Mouse (Mus musculus): ENCODE measurements around the gene Sox13.
"Not testable (repeated sequence)": the region's sequence is repeated elsewhere in the genome, so short reads cannot be mapped to it uniquely, and the experiment has no call there.

Gene Sox13

GRCm38 (mm10) chr1:133366951-133367605 is 57.1 kb downstream of the Sox13 start:
- DNase-seq = no peak

- DNase-seq = no peak
Observed at GRCm38 (mm10) chr1:133364890-133365289, 59.3 kb downstream of the Sox13 start.

GRCm38 (mm10) chr1:133364022-133364630 is 60.1 kb downstream of the Sox13 start:
- no peak for DNase-seq

- peak; percentile 76 for DNase-seq
Observed at GRCm38 (mm10) chr1:133363276-133364021, 60.7 kb downstream of the Sox13 start, which contains the start of gene Etnk2. Gene Etnk2 (plus strand): TSS chr1:133363572.

GRCm38 (mm10) chr1:133362103-133362502 is 62.1 kb downstream of the Sox13 start:
- no peak for DNase-seq

- DNase-seq = no peak
Observed at GRCm38 (mm10) chr1:133361006-133361405, 63.2 kb downstream of the Sox13 start.

GRCm38 (mm10) chr1:133356330-133356729 is 67.8 kb downstream of the Sox13 start:
- DNase-seq = no peak

GRCm38 (mm10) chr1:133355912-133356311 is 68.3 kb downstream of the Sox13 start:
- no peak for DNase-seq

GRCm38 (mm10) chr1:133355469-133355868 is 68.7 kb downstream of the Sox13 start:
- no peak for DNase-seq

GRCm38 (mm10) chr1:133353371-133353809 is 70.8 kb downstream of the Sox13 start:
- DNase-seq = peak; percentile 86

GRCm38 (mm10) chr1:133351762-133352161 is 72.4 kb downstream of the Sox13 start:
- no peak for DNase-seq

GRCm38 (mm10) chr1:133350210-133350609 is 74.0 kb downstream of the Sox13 start, which contains the start of gene Ren1:
Gene Ren1 (plus strand): TSS chr1:133350510.
- DNase-seq = no peak

- no peak for DNase-seq
Observed at GRCm38 (mm10) chr1:133347693-133348520, 76.3 kb downstream of the Sox13 start.

GRCm38 (mm10) chr1:133347226-133347625 is 77.0 kb downstream of the Sox13 start:
- DNase-seq = no peak

- no peak for DNase-seq
Observed at GRCm38 (mm10) chr1:133346531-133346930, 77.6 kb downstream of the Sox13 start.

GRCm38 (mm10) chr1:133344357-133344756 is 79.8 kb downstream of the Sox13 start:
- DNase-seq = no peak

GRCm38 (mm10) chr1:133340403-133340802 is 83.8 kb downstream of the Sox13 start:
- DNase-seq = not testable (repeated sequence)

GRCm38 (mm10) chr1:133333937-133334336 is 90.2 kb downstream of the Sox13 start:
- DNase-seq = no peak

- no peak for DNase-seq
Observed at GRCm38 (mm10) chr1:133332656-133333430, 91.3 kb downstream of the Sox13 start.

All from lung, postnatal 14 days (tissue).